Mouse (Mus musculus) spleen, embryonic (tissue): Measurements from ENCODE around the gene Anapc15-ps.

Experiments used
- CTCF ChIA-PET: fragments of 350-600 bp; sonication (Branson Sonifier 250); formaldehyde crosslinking; loops from one replicate; lab custom pipeline; 2022; lab: Charles Lee

The Anapc15-ps gene

GRCm38 (mm10) chr10:95691347-95691746, 18.1 kb upstream of the Anapc15-ps start:
- CTCF ChIA-PET = no interaction called here

DNA sequence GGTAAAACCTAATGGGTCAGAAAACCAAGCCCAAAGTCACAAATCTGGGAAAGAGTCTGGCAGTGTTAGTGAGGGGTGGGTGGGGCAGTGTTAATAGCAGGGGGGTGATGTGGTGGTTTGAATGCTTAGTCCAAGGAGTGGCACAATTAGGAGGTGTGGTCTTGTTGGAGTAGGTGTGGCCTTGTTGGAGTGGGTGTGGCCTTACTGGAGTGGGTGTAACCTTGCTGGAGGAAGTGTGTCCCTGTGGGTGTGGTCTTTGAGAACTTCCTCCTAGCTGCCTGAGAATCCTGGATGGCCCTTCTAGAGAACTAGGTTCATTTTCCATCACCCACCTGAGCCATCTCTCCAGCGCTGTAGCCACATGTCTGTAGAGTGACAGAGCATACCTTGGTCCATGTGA, 16.6 kb upstream of the Anapc15-ps start:
- CTCF ChIA-PET = no interaction called here

- CTCF ChIA-PET = no interaction called here
Observed at GRCm38 (mm10) chr10:95689058-95689457, 15.8 kb upstream of the Anapc15-ps start.

DNA sequence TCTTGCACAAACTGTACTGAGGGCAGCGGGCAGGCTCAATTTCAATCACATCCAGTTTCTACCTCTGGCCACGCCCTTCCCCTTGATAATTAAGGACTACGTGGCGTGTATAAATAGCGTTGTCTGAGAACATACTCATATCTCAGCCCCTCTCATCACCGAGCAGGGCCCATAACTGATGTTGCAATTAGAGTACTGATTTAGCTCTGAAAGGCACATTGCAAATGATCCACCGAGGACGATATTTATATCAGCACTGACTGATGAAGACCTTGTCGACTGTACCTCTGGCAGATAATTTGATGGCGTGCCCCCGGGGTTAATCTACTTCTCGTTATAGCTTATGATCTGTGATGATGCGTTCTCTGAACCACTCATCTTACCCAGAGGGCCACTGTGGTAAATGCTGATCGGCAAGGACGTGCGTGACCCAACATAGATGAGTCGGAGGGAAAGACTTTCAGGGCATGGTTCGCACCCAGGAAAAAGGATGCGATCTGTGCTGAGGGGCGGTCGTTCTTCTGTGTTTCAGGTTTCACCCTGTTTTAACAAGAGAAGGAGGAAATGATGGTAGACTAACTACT, 14.4 kb upstream of the Anapc15-ps start:
- CTCF ChIA-PET = no interaction called here

- CTCF ChIA-PET = no interaction called here
Observed at GRCm38 (mm10) chr10:95686041-95686440, 12.8 kb upstream of the Anapc15-ps start.

DNA sequence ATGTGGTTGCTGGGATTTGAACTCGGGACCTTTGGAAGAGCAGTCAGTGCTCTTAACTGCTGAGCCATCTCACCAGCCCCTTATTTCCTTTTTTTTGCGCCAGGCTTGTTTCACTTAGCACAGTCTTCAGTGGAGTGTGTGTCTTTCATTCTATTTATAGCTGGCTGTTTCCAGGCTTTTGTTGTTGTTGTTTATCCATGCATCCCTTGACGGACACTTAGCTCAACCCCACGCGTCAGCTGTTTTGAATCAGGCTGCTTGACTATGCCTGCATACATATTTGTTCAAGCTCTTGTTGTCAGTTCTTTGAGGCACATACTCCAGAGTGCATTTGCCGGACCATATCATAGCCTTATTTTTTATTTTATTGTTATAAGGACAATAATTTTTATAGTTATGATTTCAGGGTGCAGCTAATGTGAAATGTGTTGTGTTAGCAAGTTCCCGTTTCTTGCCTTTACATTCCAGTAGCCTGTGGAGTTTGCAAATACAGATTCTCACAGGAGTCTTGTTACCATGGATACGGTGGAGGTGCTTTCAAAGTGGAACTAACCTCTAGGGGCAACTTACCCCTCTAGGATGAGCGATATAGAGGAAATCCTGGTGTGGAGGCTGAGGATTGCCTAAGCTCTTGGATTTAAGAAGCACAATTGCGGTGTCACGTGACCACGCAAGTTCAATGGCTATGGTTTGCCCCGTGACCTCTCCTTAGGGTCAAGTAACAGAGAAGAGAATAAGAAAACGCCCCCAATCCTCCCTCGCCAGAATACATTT, 11.7 kb upstream of the Anapc15-ps start:
- CTCF ChIA-PET = no interaction called here

DNA sequence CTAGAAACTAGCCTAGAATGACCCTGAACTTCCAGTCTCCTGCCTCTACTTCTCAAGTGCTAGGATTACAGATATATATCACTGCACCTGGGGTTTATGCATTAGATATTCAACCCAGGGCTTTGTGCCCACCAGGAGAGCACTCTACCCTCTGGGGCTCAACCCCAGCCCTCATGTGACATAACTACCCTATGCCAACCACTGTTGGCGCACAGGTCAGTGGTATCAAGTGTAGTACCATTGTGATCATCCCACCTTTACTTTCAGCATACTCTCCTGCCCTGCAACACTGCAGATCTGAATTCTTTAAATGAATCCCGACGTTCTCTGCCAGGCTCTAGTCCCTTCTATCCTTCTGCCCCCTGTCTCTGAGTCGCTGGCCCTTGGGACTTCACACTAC, 11.0 kb upstream of the Anapc15-ps start:
- CTCF ChIA-PET = no interaction called here

DNA sequence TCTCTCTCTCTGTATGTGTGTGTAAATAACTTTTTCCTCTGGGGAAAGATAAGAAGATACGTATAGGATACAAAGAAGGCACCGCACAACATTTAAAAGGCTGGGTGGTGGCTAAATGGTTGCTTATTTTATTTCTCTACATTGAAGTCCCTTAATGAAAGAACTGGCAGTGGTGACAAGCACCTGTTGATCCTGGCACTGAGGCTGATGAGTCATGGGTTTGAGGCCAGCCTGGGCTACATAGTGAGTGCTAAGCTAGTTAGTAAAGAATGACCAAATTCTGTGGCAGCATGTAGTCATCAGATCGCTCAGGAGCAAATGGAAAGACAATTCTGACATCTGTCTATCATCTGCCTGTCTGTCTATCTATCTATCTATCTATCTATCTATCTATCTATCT, 10.5 kb upstream of the Anapc15-ps start:
- CTCF ChIA-PET = no interaction called here

GRCm38 (mm10) chr10:95682964-95683363, 9.7 kb upstream of the Anapc15-ps start:
- CTCF ChIA-PET = no interaction called here

DNA sequence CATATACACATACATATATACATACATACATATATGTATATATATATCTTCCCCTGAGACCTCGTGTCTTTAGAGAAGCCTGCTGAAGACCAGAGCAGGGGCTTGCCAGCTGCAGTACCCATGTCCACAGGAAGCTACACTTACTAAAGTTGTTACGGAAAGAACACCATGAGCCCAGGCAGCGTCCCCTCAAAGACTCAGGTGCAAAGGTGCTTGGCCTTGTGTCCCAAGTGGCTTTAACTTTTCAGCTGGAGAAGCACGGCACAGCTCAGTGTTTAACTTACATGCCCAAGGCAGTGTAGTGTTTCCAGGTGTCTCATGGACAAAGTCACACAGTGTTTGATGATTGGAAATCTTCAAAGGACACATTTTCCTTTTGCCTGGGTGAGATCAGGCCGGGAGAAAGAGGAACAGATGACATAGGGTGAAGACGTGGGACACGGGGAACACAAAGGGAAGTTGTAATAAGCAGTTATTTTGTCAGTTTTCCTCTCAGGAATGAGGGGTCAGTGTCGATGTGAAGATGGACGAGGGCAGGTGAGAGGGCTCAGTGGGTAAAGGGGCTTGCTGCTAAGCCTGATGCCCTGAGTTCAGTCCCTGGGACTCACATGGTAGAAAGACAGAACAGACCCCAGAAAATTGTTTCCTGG, 9.0 kb upstream of the Anapc15-ps start:
- CTCF ChIA-PET = no interaction called here

DNA sequence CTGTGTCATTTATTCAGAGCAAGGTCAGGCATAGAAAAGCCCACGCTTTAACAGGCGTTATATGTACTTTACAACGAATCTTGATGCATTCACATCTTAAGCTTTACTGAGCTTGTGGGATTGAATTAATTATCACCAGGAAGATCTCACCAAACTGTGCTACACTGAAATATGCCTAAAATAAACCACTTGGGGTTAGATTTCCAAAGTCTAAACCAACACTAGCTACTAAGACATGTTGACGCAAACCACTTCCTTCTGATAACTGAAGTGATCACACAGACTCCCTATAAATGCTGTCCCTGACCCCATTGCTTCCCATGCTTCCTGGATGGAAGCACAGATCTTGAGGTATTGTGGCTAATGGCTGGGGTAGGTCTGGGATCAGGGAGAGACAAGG, 8.2 kb upstream of the Anapc15-ps start:
- CTCF ChIA-PET = interaction anchor here (0.5 kb wide), 1 partner anchor 1369 kb away, joined by 3 read pairs; the partner anchor contains the start of gene Tmcc3

DNA sequence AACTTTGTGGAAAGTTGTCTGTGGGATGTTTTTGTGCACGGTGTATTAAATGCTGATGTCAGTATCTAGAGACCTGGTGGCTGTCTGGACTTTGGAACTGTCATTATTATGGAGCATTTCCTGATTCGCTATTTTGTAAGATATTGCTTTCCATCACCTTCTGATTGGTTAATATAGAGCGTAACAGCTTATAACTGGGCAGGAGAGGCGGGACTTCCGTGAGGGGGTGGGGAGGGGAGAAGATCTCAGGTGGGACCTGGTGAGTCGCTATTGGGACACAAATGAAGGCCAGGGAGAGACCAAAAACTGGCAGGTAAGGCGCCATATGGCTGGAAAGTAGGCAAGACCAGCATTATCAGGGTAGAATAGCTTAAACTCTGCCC, 7.8 kb upstream of the Anapc15-ps start:
- CTCF ChIA-PET = interaction anchor here (0.5 kb wide), 1 partner anchor 1369 kb away, joined by 3 read pairs; the partner anchor contains the start of gene Tmcc3

DNA sequence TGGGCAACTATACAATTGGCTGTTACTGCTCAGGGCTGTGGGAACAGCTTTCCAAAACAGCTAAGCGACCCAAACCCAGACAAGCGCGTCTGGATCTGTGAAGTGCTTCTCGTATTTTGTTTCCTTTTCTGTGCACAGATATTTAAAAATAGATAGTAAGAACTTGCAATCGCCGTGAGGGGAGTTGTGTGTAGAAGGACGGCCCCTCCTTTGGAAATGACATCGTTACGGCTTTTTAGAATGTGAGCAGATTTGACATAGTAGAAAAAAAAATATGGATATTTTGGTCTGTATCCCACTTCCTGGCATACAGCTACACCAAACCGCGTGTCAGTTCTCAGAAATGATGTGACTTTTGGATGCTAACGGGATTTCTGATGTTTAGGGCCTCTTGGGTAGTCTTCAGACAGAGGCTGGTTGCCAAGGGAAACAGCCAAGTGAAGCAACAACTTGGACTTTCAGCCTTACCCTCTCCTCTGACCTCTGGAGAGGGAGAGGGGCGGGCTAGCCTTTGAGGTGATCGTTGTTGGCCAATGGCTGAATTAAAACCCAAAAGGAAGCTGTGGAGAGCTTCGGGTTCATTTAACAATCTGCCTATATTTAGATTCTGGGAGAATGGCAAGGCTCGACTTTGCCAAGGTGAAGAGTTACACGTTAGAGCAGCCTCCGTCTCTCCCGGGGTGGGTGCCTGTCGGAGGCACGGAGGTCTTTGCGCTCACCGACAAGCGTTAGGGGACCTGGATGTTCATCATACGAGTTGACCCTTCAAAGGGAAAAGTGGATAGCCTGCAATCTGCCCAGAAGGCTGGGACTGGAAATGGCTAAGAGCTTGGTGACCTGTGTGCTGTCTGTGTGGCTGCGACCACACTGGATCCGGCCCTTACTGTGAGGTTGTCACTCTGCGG, 7.2 kb upstream of the Anapc15-ps start:
- CTCF ChIA-PET = no interaction called here

- CTCF ChIA-PET = no interaction called here
Observed at GRCm38 (mm10) chr10:95679131-95679530, 5.9 kb upstream of the Anapc15-ps start.

GRCm38 (mm10) chr10:95678661-95679060, 5.4 kb upstream of the Anapc15-ps start:
- CTCF ChIA-PET = no interaction called here

DNA sequence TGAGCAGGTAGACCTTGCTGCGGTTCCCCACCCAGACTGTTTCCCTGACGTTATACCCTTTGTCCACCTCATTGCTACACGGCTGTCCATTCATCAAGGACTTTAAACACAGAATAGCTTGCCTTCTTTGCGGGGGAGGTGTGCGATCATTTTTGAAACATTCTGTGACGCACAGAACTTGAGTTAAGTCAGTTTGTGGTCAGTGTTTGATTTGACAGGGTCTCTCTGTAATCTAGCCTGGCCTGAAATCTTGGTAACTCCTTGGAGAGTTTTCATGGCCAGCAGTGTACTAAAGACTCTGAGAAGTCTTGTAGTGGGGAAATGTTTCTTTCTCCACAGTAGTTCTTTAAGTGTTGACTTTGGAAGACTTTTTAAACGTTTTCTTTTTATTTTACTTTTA, 5.0 kb upstream of the Anapc15-ps start:
- CTCF ChIA-PET = no interaction called here

GRCm38 (mm10) chr10:95677356-95678109, 4.3 kb upstream of the Anapc15-ps start:
- CTCF ChIA-PET = no interaction called here

GRCm38 (mm10) chr10:95676991-95677355, 3.7 kb upstream of the Anapc15-ps start:
- CTCF ChIA-PET = interaction anchor here (1.1 kb wide), 1 partner anchor 23 kb away, joined by 5 read pairs; no protein-coding TSS in a partner anchor

- CTCF ChIA-PET = interaction anchor here (1.1 kb wide), 1 partner anchor 22 kb away, joined by 5 read pairs; no protein-coding TSS in a partner anchor
Observed at GRCm38 (mm10) chr10:95676387-95676786, 3.1 kb upstream of the Anapc15-ps start.

GRCm38 (mm10) chr10:95670781-95671780, 2.2 kb downstream of the Anapc15-ps start:
- CTCF ChIA-PET = no interaction called here
